Mouse (Mus musculus) lung, adult 2 months (tissue): ENCODE data around the gene Sp3. TPM values are rescaled to one million over a fixed set of nuclear protein-coding genes. Genes with fewer than 3 reads are reported as not detected.

Experiments used
- DNase-seq: peaks from one replicate; pipeline ENCODE4 v3.0.0; 2022
- H3K4me1 ChIP-seq: fragments of 200-500 bp; 2 replicates; pipeline ENCODE4 v1.6.1; 2011; ENCODE audit warnings: low read length; ENCODE audit not compliant: control insufficient read depth, insufficient read depth
- H3K4me3 ChIP-seq: fragments of 200-500 bp; replicated peaks from 2 replicates; pipeline ENCODE3; 2011; ENCODE audit warnings: low read depth, mild to moderate bottlenecking, control low read depth, low read length; ENCODE audit errors: extremely low read depth
- CTCF ChIP-seq: fragments of 200-500 bp; IDR thresholded peaks from 2 replicates; pipeline ENCODE4 v1.5.1; 2011; ENCODE audit warnings: mild to moderate bottlenecking, low read length, control low read depth; ENCODE audit not compliant: insufficient read depth
- POLR2A ChIP-seq: fragments of 200-500 bp; IDR thresholded peaks from 2 replicates; pipeline ENCODE4 v1.6.1; 2011; ENCODE audit warnings: low read depth, mild to moderate bottlenecking, control low read depth, low read length, borderline replicate concordance; ENCODE audit errors: extremely low read depth
- WGBS: fragments of 180-500 bp; shearing (Covaris S2); methylation state at CpG from one replicate; pipeline ENCODE4 v1.1.7; 2018; 5-methylcytosine and 5-hydroxymethylcytosine counted together
- polyA plus RNA-seq: library from polyadenylated mRNA; depleted of rRNA; stranded (reverse); fragments of >200 nt; gene quantifications from 2 replicates; pipeline ENCODE4 v1.2.3, GENCODE M21; 2012

Sp3 gene
- polyA plus RNA-seq, 1 experiment, result 16.5 TPM

DNA sequence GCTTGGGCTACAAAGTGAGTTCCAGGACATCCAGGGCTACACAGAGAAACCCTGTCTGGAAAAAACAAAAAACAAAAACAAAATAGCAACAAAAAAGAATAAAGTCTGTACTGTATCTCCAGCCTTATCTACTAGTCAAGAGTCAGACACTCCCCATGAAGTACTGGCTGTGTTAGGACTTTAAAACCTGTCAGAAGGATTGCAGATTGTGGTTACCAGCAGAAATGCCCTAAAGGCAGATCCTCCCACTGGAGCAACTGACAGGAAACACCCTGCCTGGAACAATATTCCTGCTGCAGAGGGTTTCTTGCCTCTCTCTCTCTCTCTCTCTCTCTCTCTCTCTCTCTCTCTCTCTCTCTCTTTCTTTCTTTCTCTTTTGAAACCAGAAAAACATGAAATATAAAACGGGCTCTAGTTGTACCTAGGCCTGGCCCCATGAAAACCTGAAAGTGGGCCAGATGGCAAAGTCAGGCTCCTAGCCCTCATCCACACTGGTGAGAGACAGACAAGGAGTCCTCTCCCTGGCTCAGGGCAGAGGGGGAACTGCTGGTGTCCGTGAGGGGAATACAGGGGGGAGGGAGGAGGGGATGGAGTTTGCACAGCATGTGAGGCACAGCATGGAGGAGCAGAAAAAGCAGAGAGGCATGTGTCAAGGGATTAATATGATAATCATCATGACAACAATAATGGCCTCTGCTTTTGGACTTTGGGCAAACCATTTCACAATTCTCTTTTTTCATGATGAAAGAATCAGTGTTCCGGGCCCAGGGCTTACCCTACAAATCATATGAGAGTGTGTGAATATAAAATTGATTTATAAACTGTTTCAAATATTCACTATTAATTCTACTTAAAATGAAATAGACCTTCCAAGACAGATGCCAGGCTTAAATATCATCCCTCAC lies 25.6 kb upstream of the Sp3 start:
- no peak overlapping the region for H3K4me3 ChIP-seq
- WGBS, result 55% methylated on average over 3 of the region's 3 CpGs
- H3K4me1 ChIP-seq, result peaks cover 7% of the 10 kb centered on the region
- no peak for TF ChIP-seq CTCF
- no peak for TF ChIP-seq POLR2A
- DNase-seq, result no peak

DNA sequence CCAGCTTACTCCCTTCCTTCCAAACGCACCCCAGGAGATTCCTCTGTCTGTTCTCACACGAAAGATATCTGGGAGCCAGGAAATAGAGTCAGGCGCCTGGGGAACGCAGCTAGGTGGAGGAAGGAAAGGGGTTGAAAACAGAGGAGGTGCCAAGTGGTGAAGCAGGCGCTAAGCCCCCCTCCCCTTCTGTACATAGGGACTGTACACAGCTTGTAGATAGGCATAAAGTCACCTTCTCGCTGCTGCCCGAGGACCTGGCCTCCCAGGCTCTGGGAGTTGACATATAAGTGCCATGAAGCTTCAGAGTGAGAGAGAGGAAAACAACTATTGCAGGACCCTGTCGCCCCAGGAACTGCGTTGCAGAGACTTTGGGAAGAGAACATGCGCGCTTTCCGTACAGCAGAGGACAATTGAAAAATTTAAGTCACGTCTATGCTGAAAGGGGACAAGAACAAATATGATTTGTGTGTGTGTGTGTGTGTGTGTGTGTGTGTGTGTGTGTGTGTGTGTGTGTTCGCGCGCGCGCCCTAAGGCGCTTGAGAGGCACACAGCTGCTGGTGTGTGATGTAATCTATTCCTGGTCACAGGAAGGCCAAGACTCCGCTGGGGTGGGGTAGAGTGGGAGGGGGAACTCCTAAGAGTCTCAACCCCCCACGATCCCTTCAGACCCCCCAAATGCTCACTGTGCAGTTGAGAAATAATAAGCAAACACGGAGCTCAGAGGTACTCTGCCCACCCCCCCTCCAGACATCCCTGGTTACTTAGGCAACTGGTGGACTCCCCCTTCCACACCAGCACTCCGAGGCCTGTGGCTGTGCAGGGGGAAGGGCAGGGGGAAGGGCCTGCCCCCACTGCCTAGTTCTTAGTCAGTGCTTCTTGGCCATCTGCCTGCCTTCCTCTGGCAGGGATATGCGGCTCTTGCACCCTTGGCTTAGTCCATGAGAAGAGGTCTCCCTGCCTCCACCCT lies 23.8 kb upstream of the Sp3 start:
- TF ChIP-seq CTCF, result no peak
- Histone ChIP-seq H3K4me3 (peak overlapping the region; percentile 33), H3K4me1 (peaks cover 7% of the 10 kb centered on the region)
- WGBS, result 5% methylated on average over 24 of the region's 24 CpGs
- DNase-seq, result peak; percentile 61

DNA sequence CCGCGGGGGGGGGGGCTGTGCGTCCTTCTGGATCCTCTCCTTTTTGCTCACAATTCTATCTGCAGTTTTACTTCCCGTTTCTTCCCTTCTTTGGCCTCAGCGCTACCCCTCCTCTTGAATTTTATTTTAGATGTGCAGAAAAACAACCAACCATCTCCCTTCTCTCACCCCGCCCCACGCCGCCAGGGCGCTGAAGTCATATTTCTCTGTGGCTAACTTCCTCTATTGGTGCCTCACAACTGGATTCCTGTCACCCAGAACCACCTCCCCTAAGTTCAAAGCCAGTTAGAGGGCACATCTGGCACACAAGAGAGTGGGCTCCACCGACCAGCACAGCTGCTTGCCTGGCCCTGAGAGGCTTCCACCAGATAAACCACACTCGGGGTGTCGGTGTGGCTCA lies 22.8 kb upstream of the Sp3 start:
- TF ChIP-seq POLR2A (0 out of 2 replicates have a peak, but pooled peaks have one; percentile 24), CTCF (no peak)
- Histone ChIP-seq H3K4me3 (peak overlapping the region; percentile 44), H3K4me1 (peaks cover 7% of the 10 kb centered on the region)
- peak; percentile 31 for DNase-seq
- WGBS, result 23% methylated on average over 12 of the region's 12 CpGs

GRCm38 (mm10) chr2:73002451-73002850 lies 22.2 kb upstream of the Sp3 start:
- Histone ChIP-seq H3K4me1 (peaks cover 7% of the 10 kb centered on the region), H3K4me3 (no peak overlapping the region)
- 78% methylated on average over 6 of the region's 6 CpGs for WGBS
- no peak for TF ChIP-seq POLR2A
- TF ChIP-seq CTCF, result no peak
- no peak for DNase-seq

DNA sequence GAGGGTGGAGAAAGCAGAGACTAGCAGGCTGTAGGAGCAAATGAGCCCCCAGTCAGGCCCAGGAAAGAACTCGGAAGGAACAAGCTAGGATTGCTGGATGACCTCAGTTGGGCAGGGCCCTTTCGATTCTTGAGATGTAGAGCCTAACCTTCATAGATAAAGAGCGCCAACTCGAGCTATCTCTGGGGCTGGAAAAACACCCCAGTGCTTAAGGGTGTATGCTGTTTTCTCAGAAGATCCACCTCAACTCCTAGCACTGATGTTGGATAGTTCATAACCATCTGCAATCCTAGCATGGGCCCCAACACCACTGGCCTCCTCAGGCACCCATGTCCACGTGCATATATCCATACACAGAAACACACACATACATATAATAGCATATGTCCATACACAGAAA lies 21.7 kb upstream of the Sp3 start:
- Histone ChIP-seq H3K4me3 (no peak overlapping the region), H3K4me1 (peaks cover 7% of the 10 kb centered on the region)
- WGBS, result 85% methylated on average over 5 of the region's 5 CpGs
- TF ChIP-seq POLR2A (no peak), CTCF (no peak)
- DNase-seq, result no peak

DNA sequence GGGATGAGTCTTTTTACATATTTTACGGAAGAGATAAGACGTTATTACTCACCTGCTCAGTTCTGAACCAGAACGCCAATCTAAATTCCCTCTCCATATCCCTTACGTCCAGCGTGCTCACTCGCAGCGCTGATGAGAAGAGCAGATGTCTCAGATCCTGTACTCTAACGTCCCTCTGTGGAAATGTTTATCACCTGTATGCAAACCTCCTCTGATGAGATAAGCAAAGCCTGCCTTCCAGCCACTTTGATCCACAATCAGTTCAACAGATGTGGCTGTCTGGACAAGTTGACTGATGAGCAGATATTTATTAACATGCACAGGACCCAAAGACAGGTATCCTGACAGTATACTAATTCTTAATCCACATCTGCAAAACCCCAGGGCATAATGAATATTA lies 19.9 kb upstream of the Sp3 start:
- 67% methylated on average over 8 of the region's 8 CpGs for WGBS
- TF ChIP-seq POLR2A, result no peak
- TF ChIP-seq CTCF, result no peak
- DNase-seq, result no peak
- H3K4me3 ChIP-seq, result no peak overlapping the region
- peaks cover 16% of the 10 kb centered on the region for H3K4me1 ChIP-seq

DNA sequence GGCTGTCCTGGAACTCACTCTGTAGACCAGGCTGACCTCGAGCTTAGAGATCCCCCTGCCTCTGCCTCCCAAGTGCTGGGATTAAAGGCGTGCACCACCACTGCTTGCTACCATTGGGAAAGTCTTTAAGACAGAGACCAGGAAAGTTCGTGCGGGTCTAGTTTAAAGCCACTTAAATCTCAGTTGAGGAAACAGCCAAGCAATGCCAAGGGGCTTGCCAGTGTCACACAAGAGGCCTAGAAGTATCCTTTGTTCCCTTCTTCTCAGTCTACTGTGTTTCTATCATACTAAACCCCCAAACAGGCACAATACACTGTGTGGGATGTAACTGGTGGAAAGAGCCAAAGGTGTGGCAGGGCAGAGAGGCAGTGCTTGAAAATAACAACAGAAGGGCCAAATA lies 17.3 kb upstream of the Sp3 start:
- DNase-seq, result no peak
- TF ChIP-seq POLR2A (no peak), CTCF (no peak)
- 86% methylated on average over 4 of the region's 4 CpGs for WGBS
- Histone ChIP-seq H3K4me1 (peaks cover 10% of the 10 kb centered on the region), H3K4me3 (no peak overlapping the region)

DNA sequence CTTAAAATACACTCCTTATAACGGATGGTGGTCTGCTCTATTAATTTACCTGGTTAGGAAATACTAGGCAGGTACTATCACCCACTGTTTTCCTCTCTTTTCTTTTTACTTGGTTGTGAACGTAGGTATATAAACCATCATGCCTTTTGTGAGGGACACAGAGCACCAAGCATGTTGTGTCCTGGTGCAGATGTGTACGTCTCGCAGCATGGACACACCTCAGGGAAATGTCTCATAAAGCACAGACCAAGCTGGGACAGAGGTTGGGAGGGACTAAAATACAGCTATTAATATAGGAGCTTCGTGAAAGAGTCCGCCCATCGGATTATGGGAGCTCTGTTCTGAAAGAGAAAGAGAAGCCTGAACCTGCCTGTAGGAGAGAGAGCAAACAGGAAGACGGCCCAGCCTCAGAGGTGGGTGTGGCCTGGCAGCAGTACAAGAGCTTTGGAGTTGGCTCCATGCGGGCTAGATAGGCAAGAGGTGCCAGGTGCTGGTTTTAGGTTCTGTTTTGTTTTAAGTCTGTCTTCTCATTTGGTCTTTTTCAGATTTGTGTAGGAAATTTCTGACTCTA lies 16.6 kb upstream of the Sp3 start:
- DNase-seq, result peak; percentile 65
- 20% methylated on average over 9 of the region's 9 CpGs for WGBS
- peak overlapping the region; percentile 55 for H3K4me3 ChIP-seq
- peaks cover 10% of the 10 kb centered on the region for H3K4me1 ChIP-seq
- TF ChIP-seq CTCF (no peak), POLR2A (no peak)
